Mouse (Mus musculus): ENCODE data around the gene Wdr12. TPM values are rescaled to one million over a fixed set of nuclear protein-coding genes. Genes with fewer than 3 reads are reported as not detected.
"Not testable (repeated sequence)": the region's sequence is repeated elsewhere in the genome, so short reads cannot be mapped to it uniquely, and the experiment has no call there.

Wdr12 gene
- polyA plus RNA-seq, 1 experiment: not detected

DNA sequence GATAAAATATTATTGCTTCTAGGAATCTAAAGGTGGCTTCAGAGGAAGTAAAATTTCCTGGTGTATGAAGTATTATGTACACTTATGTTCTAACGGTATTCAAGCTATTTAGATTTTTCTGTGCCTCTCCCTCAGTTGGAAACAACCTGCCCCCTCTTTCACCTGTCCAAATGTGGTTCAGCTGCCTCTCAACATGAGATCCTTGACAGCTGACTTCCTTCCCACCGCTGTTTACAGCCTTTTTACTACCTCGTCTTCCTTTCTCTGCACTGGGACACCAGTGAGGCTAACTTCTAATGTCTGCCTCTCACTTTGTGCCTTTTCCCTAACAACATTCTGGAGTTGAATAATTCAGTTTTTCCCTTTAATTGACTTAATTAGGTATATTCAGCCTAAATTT, 22.9 kb downstream of the Wdr12 start:
- no peak overlapping the region for H3K4me3 ChIP-seq (ENCODE audit: insufficient read depth, low read depth, low read length)
- no peaks in the 10 kb centered on the region for H3K4me1 ChIP-seq (ENCODE audit: control insufficient read depth, insufficient read depth, low read length)
- WGBS: 88% methylated on average over 3 of the region's 3 CpGs
- TF ChIP-seq CTCF (IDR thresholded peaks at IDR 0.05; ENCODE audit: insufficient read depth, low read depth, low read length): no peak
- no peak for TF ChIP-seq POLR2A (IDR thresholded peaks at IDR 0.05; ENCODE audit: insufficient read depth, low read depth, low read length)
- no peak overlapping the region for H3K27ac ChIP-seq (ENCODE audit: insufficient read depth, low read depth, low read length)

DNA sequence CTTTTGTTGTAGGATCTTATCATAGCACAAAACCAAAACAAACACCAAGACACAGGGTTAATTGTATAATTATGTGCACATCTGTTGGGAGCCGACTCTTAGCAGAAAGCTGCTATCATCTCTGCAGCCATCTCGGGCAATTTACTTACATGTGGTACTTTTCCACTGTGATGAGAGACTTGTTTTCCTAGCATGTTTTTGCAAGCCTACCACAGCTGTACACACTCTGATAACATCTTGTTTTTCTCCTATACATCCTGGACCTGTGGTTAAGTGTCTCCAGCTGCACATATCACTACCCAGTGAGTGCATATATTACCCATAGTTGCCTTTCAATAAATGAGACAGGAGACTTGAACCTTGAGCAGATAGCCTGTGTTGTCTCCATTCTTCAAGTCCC, 23.5 kb downstream of the Wdr12 start:
- WGBS: 19% methylated on average over 2 of the region's 2 CpGs
- TF ChIP-seq CTCF (IDR thresholded peaks at IDR 0.05; ENCODE audit: insufficient read depth, low read depth, low read length) (no peak), POLR2A (IDR thresholded peaks at IDR 0.05; ENCODE audit: insufficient read depth, low read depth, low read length) (no peak)
- Histone ChIP-seq H3K27ac (ENCODE audit: insufficient read depth, low read depth, low read length) (no peak overlapping the region), H3K4me3 (ENCODE audit: insufficient read depth, low read depth, low read length) (no peak overlapping the region), H3K4me1 (ENCODE audit: control insufficient read depth, insufficient read depth, low read length) (no peaks in the 10 kb centered on the region)

DNA sequence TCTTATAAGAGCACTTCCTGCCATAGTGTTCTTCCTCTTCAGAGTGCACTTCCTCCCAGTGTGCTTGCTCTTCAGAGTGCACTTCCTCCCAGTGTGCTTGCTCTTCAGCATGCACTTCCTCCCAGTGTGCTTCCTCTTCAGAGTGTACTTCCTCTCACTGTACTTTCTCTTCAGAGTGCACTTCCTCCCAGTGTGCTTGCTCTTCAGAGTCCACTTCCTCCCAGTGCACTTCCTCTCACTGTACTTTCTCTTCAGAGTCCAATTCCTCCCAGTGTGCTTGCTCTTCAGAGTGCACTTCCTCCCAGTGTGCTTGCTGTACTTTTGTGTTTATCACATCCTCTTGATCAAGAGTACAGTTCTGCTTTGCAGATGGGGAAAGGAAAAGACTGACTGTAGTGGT, 27.7 kb downstream of the Wdr12 start:
- H3K4me1 ChIP-seq (ENCODE audit: control insufficient read depth, insufficient read depth, low read length); H3K4me3 ChIP-seq (ENCODE audit: insufficient read depth, low read depth, low read length); H3K27ac ChIP-seq (ENCODE audit: insufficient read depth, low read depth, low read length): not testable (repeated sequence)

DNA sequence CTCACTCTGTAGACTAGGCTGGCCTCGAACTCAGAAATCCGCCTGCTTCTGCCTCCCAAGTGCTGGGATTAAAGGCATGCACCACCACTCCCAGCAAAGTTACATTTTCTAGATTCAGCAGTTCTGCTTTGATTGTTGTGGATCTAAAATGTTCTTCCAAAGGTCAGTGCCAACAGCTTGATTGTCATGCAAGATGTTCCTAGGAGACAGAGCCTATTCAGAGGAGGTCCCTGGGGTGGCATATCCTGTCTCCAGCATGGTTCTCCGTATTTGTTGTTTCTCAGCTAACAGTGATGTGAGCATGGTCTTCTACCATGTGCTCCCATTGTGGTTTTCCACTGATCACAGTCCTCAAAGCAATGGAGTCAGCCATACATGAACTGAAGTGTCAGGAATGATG, 42.1 kb downstream of the Wdr12 start:
- H3K4me1 ChIP-seq (ENCODE audit: control insufficient read depth, insufficient read depth, low read length): no peaks in the 10 kb centered on the region
- 92% methylated on average over 3 of the region's 3 CpGs for WGBS
- TF ChIP-seq CTCF (IDR thresholded peaks at IDR 0.05; ENCODE audit: insufficient read depth, low read depth, low read length) (no peak), POLR2A (IDR thresholded peaks at IDR 0.05; ENCODE audit: insufficient read depth, low read depth, low read length) (no peak)
- H3K4me3 ChIP-seq (ENCODE audit: insufficient read depth, low read depth, low read length): no peak overlapping the region
- no peak overlapping the region for H3K27ac ChIP-seq (ENCODE audit: insufficient read depth, low read depth, low read length)

DNA sequence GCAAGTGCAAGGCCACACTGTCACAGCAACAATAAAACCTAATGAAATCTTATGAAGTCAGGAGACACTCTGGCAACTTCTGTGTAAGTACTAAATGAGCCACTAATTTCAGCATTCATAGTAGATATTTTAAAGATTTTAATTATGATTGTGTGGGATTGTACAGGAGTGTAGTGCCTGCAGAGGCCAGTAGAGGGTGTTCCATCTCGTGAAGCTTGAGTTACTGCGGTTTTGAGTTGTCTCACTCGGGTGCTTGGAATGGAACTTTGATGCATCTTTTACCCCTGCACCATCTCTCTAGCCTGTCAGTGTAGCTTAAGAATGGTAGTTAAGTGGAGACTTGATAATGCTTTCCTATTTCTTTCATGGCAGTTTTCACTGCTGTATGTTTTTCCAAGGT, 43.8 kb downstream of the Wdr12 start:
- Histone ChIP-seq H3K4me3 (ENCODE audit: insufficient read depth, low read depth, low read length) (no peak overlapping the region), H3K4me1 (ENCODE audit: control insufficient read depth, insufficient read depth, low read length) (no peaks in the 10 kb centered on the region), H3K27ac (ENCODE audit: insufficient read depth, low read depth, low read length) (no peak overlapping the region)
- TF ChIP-seq CTCF (IDR thresholded peaks at IDR 0.05; ENCODE audit: insufficient read depth, low read depth, low read length): no peak
- no peak for TF ChIP-seq POLR2A (IDR thresholded peaks at IDR 0.05; ENCODE audit: insufficient read depth, low read depth, low read length)
- 48% methylated on average over 3 of the region's 3 CpGs for WGBS

DNA sequence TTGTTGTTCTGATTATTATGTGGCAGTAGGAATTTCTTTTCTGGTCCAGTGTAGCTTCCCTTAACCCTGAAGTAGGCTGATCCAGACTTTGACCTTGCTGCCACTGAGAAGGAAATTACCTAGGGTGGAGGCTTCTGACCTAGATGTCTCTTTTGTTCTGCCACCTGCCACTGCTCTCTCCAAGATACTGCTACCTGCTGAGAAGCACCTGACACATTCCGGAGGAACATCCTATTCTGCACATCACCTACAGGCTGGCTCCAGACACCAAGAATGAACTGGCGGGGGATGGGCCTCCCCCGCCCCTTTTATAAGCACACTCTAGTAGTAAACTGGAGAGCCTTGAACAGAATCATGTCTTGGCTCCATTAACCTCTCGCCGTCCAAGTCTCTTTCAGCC, 51.0 kb downstream of the Wdr12 start:
- H3K4me1 ChIP-seq (ENCODE audit: control insufficient read depth, insufficient read depth, low read length); H3K4me3 ChIP-seq (ENCODE audit: insufficient read depth, low read depth, low read length); H3K27ac ChIP-seq (ENCODE audit: insufficient read depth, low read depth, low read length): not testable (repeated sequence)
- 93% methylated on average over 5 of the region's 5 CpGs for WGBS

DNA sequence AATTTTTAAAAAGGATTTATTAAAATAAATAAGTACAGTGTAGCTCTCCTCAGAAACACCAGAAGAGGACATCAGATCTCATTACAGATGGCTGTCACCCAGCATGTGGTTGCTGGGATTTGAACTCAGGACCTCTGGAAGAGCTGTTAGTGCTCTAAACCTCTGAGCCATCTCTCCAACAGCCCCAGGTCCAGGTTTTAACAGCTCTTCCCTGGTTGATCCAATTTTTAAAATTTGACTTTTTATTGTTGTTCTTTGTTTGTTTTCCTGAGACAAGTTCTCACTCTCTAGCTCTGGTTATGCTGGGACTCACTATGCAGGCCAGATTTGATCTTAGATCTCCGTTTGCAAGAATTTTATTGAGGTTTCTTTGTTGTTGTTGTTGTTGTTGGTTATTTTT, 53.9 kb downstream of the Wdr12 start:
- Histone ChIP-seq H3K4me3 (ENCODE audit: insufficient read depth, low read depth, low read length) (no peak overlapping the region), H3K27ac (ENCODE audit: insufficient read depth, low read depth, low read length) (no peak overlapping the region), H3K4me1 (ENCODE audit: control insufficient read depth, insufficient read depth, low read length) (peaks cover 3% of the 10 kb centered on the region; the same call in 1 of the 2 replicates)
- TF ChIP-seq CTCF (IDR thresholded peaks at IDR 0.05; ENCODE audit: insufficient read depth, low read depth, low read length) (no peak), POLR2A (IDR thresholded peaks at IDR 0.05; ENCODE audit: insufficient read depth, low read depth, low read length) (no peak)
- WGBS: 97% methylated on average over 1 of the region's 1 CpGs

DNA sequence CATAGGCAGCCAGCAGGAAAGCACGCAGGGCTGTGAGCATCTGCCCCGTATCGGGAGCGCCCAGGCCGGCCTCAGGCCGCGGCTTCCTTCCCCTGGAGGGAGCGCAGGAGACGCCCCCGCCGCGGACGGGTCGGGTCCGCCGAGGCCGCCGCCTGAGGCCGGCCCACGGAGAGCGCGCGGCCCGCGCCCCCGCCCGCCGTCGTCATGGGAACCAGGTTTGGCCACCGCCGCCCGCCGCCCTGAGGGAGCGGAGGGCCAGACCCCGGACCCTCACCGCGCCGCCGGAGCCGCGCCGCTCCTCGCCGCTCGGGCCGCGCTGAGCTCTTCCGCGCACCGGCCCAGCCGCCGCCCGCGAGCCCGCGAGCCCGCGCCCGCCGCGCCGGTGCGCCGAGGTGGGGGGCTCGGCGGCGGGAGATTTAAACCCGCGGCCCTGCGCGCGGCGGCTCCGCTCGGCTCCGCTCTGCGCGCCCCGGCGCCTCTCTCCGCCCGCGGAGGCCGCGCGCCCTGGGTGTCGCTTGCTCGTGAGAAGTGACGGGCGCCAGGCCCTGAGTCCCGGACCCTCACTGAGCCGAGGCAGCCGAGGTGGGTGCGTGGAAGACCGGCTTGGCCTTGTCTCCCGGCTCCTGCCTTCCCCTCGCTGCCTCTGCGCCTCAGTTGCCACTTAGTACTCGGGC, 55.5 kb downstream of the Wdr12 start, which contains the start of gene Ica1l:
Gene Ica1l, minus strand, starts transcription at position 389 of the 674 bp plus-strand sequence.
- peaks cover 3% of the 10 kb centered on the region; the same call in 1 of the 2 replicates for H3K4me1 ChIP-seq (ENCODE audit: control insufficient read depth, insufficient read depth, low read length)
- WGBS: 2% methylated on average over 96 of the region's 99 CpGs
- TF ChIP-seq POLR2A (IDR thresholded peaks at IDR 0.05; ENCODE audit: insufficient read depth, low read depth, low read length): no peak
- no peak for TF ChIP-seq CTCF (IDR thresholded peaks at IDR 0.05; ENCODE audit: insufficient read depth, low read depth, low read length)
- H3K4me3 ChIP-seq (ENCODE audit: insufficient read depth, low read depth, low read length): peak within 1 kb of the TSS; percentile 92
- no peak within 1 kb of the TSS for H3K27ac ChIP-seq (ENCODE audit: insufficient read depth, low read depth, low read length)

DNA sequence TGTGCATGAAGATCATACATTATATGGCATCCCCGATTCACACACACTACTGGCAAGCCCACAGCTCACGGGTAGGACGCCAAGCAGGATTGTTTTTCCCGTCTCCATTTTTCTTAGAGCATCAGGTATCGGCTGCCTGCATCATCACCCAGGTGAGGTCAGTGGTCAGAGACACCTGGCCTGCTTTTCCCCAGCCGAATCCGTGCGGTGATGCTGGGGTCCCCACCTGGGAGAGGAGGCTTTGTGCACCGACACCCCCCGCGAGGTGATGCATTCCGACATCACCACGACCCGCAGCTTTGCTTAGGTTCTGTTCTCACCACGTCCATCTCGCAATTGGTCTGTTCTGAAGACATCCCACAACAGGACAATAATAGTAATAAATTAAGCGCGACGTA, 56.0 kb downstream of the Wdr12 start:
- WGBS: under 1% methylated on average over 19 of the region's 19 CpGs
- TF ChIP-seq CTCF (IDR thresholded peaks at IDR 0.05; ENCODE audit: insufficient read depth, low read depth, low read length): no peak
- TF ChIP-seq POLR2A (IDR thresholded peaks at IDR 0.05; ENCODE audit: insufficient read depth, low read depth, low read length): no peak
- H3K4me1 ChIP-seq (ENCODE audit: control insufficient read depth, insufficient read depth, low read length): peaks cover 3% of the 10 kb centered on the region; the same call in 1 of the 2 replicates
- peak overlapping the region; percentile 92 for H3K4me3 ChIP-seq (ENCODE audit: insufficient read depth, low read depth, low read length)
- H3K27ac ChIP-seq (ENCODE audit: insufficient read depth, low read depth, low read length): no peak overlapping the region

DNA sequence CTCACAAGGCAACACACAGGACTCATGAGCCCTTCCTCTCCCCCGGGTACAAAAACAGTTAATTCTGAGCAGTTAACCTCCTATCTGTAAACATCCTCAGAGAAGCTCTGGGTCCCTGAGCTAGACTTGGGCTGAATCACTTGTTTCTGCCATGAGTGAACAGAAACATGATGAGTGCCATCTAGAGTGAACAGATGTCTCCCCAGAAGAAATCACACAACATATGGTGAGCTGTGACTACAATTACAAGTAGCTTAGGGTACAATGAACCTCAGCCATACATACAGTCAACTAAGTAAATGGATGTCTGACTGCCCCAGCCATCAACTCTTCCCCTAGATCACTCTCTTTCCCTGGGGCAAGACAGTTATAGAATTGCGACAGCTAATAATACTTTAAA, 63.4 kb downstream of the Wdr12 start:
- Histone ChIP-seq H3K27ac (ENCODE audit: insufficient read depth, low read depth, low read length) (no peak overlapping the region), H3K4me1 (ENCODE audit: control insufficient read depth, insufficient read depth, low read length) (no peaks in the 10 kb centered on the region), H3K4me3 (ENCODE audit: insufficient read depth, low read depth, low read length) (no peak overlapping the region)
- 92% methylated on average over 2 of the region's 2 CpGs for WGBS
- no peak for TF ChIP-seq POLR2A (IDR thresholded peaks at IDR 0.05; ENCODE audit: insufficient read depth, low read depth, low read length)
- no peak for TF ChIP-seq CTCF (IDR thresholded peaks at IDR 0.05; ENCODE audit: insufficient read depth, low read depth, low read length)

Other genes with a start within 250 kb of the Wdr12 start
- not detected in 2 replicates for gene Fam117b, start 185.6 kb downstream of the Wdr12 start, polyA plus RNA-seq (2012; ENCODE audit: insufficient read depth, insufficient read length, low replicate concordance, missing spikeins)
- not detected in 2 replicates for gene Ica1l, start 55.5 kb downstream of the Wdr12 start, polyA plus RNA-seq (2012; ENCODE audit: insufficient read depth, insufficient read length, low replicate concordance, missing spikeins)
- not detected in 2 replicates for gene Carf, start 398 bp downstream of the Wdr12 start, polyA plus RNA-seq (2012; ENCODE audit: insufficient read depth, insufficient read length, low replicate concordance, missing spikeins)
- gene Nbeal1, start 82.0 kb upstream of the Wdr12 start, polyA plus RNA-seq (2012; ENCODE audit: insufficient read depth, insufficient read length, low replicate concordance, missing spikeins): 101 TPM in 1 of 2 replicates, not detected in the other
- gene Cyp20a1, start 244.7 kb upstream of the Wdr12 start, polyA plus RNA-seq (2012; ENCODE audit: insufficient read depth, insufficient read length, low replicate concordance, missing spikeins): not detected in 2 replicates

All from olfactory bulb, adult 2 months (tissue).